Mouse (Mus musculus) liver, postnatal 0 days (tissue): ENCODE results near the gene Dnajb12.

Source experiments
- CTCF ChIP-seq: sonication (generic); IDR thresholded peaks from 2 replicates; pipeline ENCODE4 v1.5.1; 2016; ENCODE audit warnings: antibody characterized with exemption, low read depth
- EP300 ChIP-seq: IDR thresholded peaks from 2 replicates; pipeline ENCODE4 v1.6.1; 2016; ENCODE audit warnings: antibody characterized with exemption, low read depth, mild to moderate bottlenecking

- no peak for TF ChIP-seq CTCF
- no peak for TF ChIP-seq EP300
Observed at GRCm38 (mm10) chr10:59946362-59946761, 67.0 kb downstream of the Dnajb12 start.
